Mouse (Mus musculus): ENCODE results near the gene Sgo1.

DNA sequence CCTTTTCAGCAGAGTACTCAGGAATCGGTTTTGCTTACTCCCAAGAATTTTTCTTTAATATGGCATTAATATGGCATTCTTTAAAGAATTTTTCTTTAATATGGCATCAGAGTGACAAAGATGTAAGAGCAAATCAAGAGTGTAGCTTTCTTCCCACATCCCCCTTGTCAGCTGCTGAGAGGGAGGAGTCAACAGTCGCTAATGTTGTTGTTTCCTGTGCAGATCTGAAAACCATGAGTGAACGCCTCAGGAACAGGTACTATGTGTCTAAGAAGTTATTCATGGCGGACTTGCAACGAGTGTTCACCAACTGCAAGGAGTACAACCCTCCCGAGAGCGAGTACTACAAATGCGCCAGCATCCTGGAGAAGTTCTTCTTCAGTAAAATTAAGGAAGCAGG, 18.7 kb downstream of the Sgo1 start:
- TF ChIP-seq CTCF (IDR thresholded peaks at IDR 0.05; ENCODE audit: low read depth, low read length) (no peak), POLR2A (IDR thresholded peaks at IDR 0.05; ENCODE audit: extremely low read depth, insufficient read depth, low read length) (no peak)
